Mouse (Mus musculus) liver, postnatal 0 days (tissue): ENCODE results near the gene Msln.

Experiments used
- CTCF ChIP-seq: sonication (generic); IDR thresholded peaks from 2 replicates; pipeline ENCODE4 v1.5.1; 2016; ENCODE audit warnings: antibody characterized with exemption, low read depth
- EP300 ChIP-seq: IDR thresholded peaks from 2 replicates; pipeline ENCODE4 v1.6.1; 2016; ENCODE audit warnings: antibody characterized with exemption, low read depth, mild to moderate bottlenecking

GRCm38 (mm10) chr17:25765886-25766285 lies 11.7 kb upstream of the Msln start:
- no peak for TF ChIP-seq CTCF
- no peak for TF ChIP-seq EP300
